Mouse (Mus musculus): Measurements from ENCODE around the gene Depdc5.
"Not testable (repeated sequence)": the region's sequence is repeated elsewhere in the genome, so short reads cannot be mapped to it uniquely, and the experiment has no call there.

The Depdc5 gene

GRCm38 (mm10) chr5:32914071-32914470 is 50.6 kb downstream of the Depdc5 start:
- DNase-seq, result no peak

- not testable (repeated sequence) for DNase-seq
These were observed 55.8 kb downstream of the Depdc5 start for GRCm38 (mm10) chr5:32919281-32919680.

- DNase-seq, result no peak
These were observed 59.4 kb downstream of the Depdc5 start for GRCm38 (mm10) chr5:32922906-32923305.

GRCm38 (mm10) chr5:32930761-32931160 is 67.3 kb downstream of the Depdc5 start:
- no peak for DNase-seq

GRCm38 (mm10) chr5:32934654-32935053 is 71.2 kb downstream of the Depdc5 start:
- peak; percentile 10 for DNase-seq

- no peak for DNase-seq
These were observed 77.1 kb downstream of the Depdc5 start for GRCm38 (mm10) chr5:32940586-32940985.

GRCm38 (mm10) chr5:32941209-32941924 is 77.9 kb downstream of the Depdc5 start:
- DNase-seq, result no peak

GRCm38 (mm10) chr5:32950077-32950476 is 86.6 kb downstream of the Depdc5 start:
- DNase-seq, result no peak

- no peak for DNase-seq
These were observed 87.3 kb downstream of the Depdc5 start for GRCm38 (mm10) chr5:32950702-32951274.

- DNase-seq, result no peak
These were observed 92.2 kb downstream of the Depdc5 start for GRCm38 (mm10) chr5:32955716-32956115.

GRCm38 (mm10) chr5:32961616-32962015 is 98.1 kb downstream of the Depdc5 start:
- no peak for DNase-seq

- DNase-seq, result no peak
These were observed 99.1 kb downstream of the Depdc5 start for GRCm38 (mm10) chr5:32962581-32962980.

GRCm38 (mm10) chr5:32976541-32976940 is 113.0 kb downstream of the Depdc5 start:
- DNase-seq, result no peak

GRCm38 (mm10) chr5:32977179-32977578 is 113.7 kb downstream of the Depdc5 start:
- DNase-seq, result no peak

GRCm38 (mm10) chr5:32985379-32985778 is 121.9 kb downstream of the Depdc5 start:
- DNase-seq, result no peak

- DNase-seq, result no peak
These were observed 124.4 kb downstream of the Depdc5 start for GRCm38 (mm10) chr5:32987873-32988272.

GRCm38 (mm10) chr5:32989959-32990640 is 126.6 kb downstream of the Depdc5 start:
- no peak for DNase-seq

- no peak for DNase-seq
These were observed 127.7 kb downstream of the Depdc5 start for GRCm38 (mm10) chr5:32991152-32991551.

- DNase-seq, result no peak
These were observed 131.0 kb downstream of the Depdc5 start for GRCm38 (mm10) chr5:32994471-32994870.

GRCm38 (mm10) chr5:32995756-32996155 is 132.3 kb downstream of the Depdc5 start:
- no peak for DNase-seq

- DNase-seq, result no peak
These were observed 133.1 kb downstream of the Depdc5 start for GRCm38 (mm10) chr5:32996560-32996959.

GRCm38 (mm10) chr5:32997686-32998085 is 134.2 kb downstream of the Depdc5 start:
- no peak for DNase-seq

GRCm38 (mm10) chr5:32998783-32999182 is 135.3 kb downstream of the Depdc5 start:
- peak; percentile 63 for DNase-seq

GRCm38 (mm10) chr5:33001111-33001510 is 137.6 kb downstream of the Depdc5 start:
- DNase-seq, result no peak

Data from kidney, adult 18-20 months (tissue).